Mouse (Mus musculus) CH12.LX (cell line): ENCODE measurements around the gene Pdgfra. TPM values are rescaled to one million over a fixed set of nuclear protein-coding genes. Genes with fewer than 3 reads are reported as not detected.

Source experiments
- DNase-seq: peaks from one replicate; pipeline ENCODE4 v3.0.0-alpha.2; 2013; ENCODE audit errors: extremely low read depth
- H3K27ac ChIP-seq: 2 replicates; pipeline ENCODE4 v1.5.1; 2012; ENCODE audit warnings: low read depth, mild to moderate bottlenecking, control low read depth, moderate library complexity; ENCODE audit not compliant: insufficient read depth
- H3K27me3 ChIP-seq: replicated peaks from 2 replicates; pipeline ENCODE3; 2012; ENCODE audit warnings: inconsistent platforms
- H3K36me3 ChIP-seq, 2 experiments: replicated peaks in 1 of 2; 2 replicates each; pipeline versions ENCODE3 to v1.6.1; 2012; ENCODE audit warnings: inconsistent platforms in 1 of 2, low read length in 1 of 2, mild to moderate bottlenecking in 1 of 2, mixed read lengths in 1 of 2, moderate library complexity in 1 of 2; ENCODE audit not compliant: control insufficient read depth in 1 of 2, insufficient read depth in 1 of 2
- H3K4me1 ChIP-seq, 2 experiments: 2 replicates each; pipeline ENCODE4 v1.6.1; 2012; ENCODE audit warnings: inconsistent platforms in 1 of 2, moderate library complexity in 1 of 2; ENCODE audit not compliant: insufficient read depth in 2 of 2, control insufficient read depth in 1 of 2
- H3K4me2 ChIP-seq: 2 replicates; pipeline ENCODE4 v1.6.1; 2012; ENCODE audit warnings: low read depth, mild to moderate bottlenecking, control low read depth; ENCODE audit not compliant: poor library complexity, insufficient read depth, severe bottlenecking
- H3K4me3 ChIP-seq, 3 experiments: fragments of 150-350 bp in 1 of 3; sonication (generic) in 1 of 3; replicated peaks in 1 of 3; 2 replicates each; pipeline versions ENCODE3 to v1.5.1; 2011 to 2012; ENCODE audit warnings: low read depth in 2 of 3, low read length in 2 of 3, mild to moderate bottlenecking in 2 of 3, moderate library complexity in 2 of 3, control low read depth in 1 of 3, improper control_type of control experiment in 1 of 3, inconsistent platforms in 1 of 3, mixed read lengths in 1 of 3; ENCODE audit not compliant: poor library complexity in 1 of 3
- H3K79me2 ChIP-seq: replicated peaks from 2 replicates; pipeline ENCODE4 v1.6.1; 2012; ENCODE audit warnings: mild to moderate bottlenecking, moderate library complexity; ENCODE audit not compliant: control insufficient read depth, poor library complexity, insufficient read depth, severe bottlenecking; ENCODE audit errors: extremely low read depth
- H3K9ac ChIP-seq: 2 replicates; pipeline ENCODE4 v1.6.1; 2012; ENCODE audit warnings: low read depth, mild to moderate bottlenecking, control low read depth, moderate library complexity; ENCODE audit not compliant: insufficient read depth
- H3K9me3 ChIP-seq: replicated peaks from 2 replicates; pipeline ENCODE3; 2012; ENCODE audit warnings: low read length, inconsistent platforms, mixed read lengths
- CHD1 ChIP-seq: IDR thresholded peaks from 2 replicates; pipeline ENCODE4 v1.6.1; 2012; ENCODE audit warnings: low read depth, low read length, improper control_type of control experiment, inconsistent platforms
- CHD2 ChIP-seq: IDR thresholded peaks from 2 replicates; pipeline ENCODE4 v1.6.1; 2011; ENCODE audit warnings: low read length, improper control_type of control experiment
- ELF1 ChIP-seq: IDR thresholded peaks from 2 replicates; pipeline ENCODE4 v1.6.1; 2014; ENCODE audit warnings: low read depth, mild to moderate bottlenecking, inconsistent platforms, low read length, improper control_type of control experiment
- EP300 ChIP-seq: IDR thresholded peaks from 2 replicates; pipeline ENCODE4 v1.6.1; 2011; ENCODE audit warnings: low read length, improper control_type of control experiment
- HCFC1 ChIP-seq: IDR thresholded peaks from 2 replicates; pipeline ENCODE4 v1.6.1; 2012; ENCODE audit warnings: low read depth, mild to moderate bottlenecking, inconsistent platforms, low read length, improper control_type of control experiment
- IRF4 ChIP-seq: IDR thresholded peaks from 2 replicates; pipeline ENCODE4 v1.6.1; 2014; ENCODE audit warnings: low read depth, mild to moderate bottlenecking, inconsistent platforms, low read length, improper control_type of control experiment
- JUN ChIP-seq: IDR thresholded peaks from 2 replicates; pipeline ENCODE4 v1.6.1; 2011; ENCODE audit warnings: low read depth, mild to moderate bottlenecking, low read length, improper control_type of control experiment, moderate library complexity; ENCODE audit not compliant: insufficient read depth
- JUND ChIP-seq: conservative IDR thresholded peaks from 2 replicates; pipeline ENCODE4 v1.6.1; 2011; ENCODE audit warnings: low read depth, low read length, improper control_type of control experiment
- KAT2A ChIP-seq: IDR thresholded peaks from 2 replicates; pipeline ENCODE4 v1.6.1; 2012; ENCODE audit warnings: low read length, improper control_type of control experiment, inconsistent platforms; ENCODE audit not compliant: insufficient replicate concordance
- MAX ChIP-seq: IDR thresholded peaks from 2 replicates; pipeline ENCODE4 v1.6.1; 2011; ENCODE audit warnings: low read length, improper control_type of control experiment
- MAZ ChIP-seq: IDR thresholded peaks from 2 replicates; pipeline ENCODE4 v1.6.1; 2012; ENCODE audit warnings: low read depth, mild to moderate bottlenecking, inconsistent platforms, low read length, improper control_type of control experiment, moderate library complexity
- MEF2A ChIP-seq: IDR thresholded peaks from 2 replicates; pipeline ENCODE4 v1.6.1; 2014; ENCODE audit warnings: low read depth, mild to moderate bottlenecking, inconsistent platforms, low read length, improper control_type of control experiment, borderline replicate concordance
- MXI1 ChIP-seq: IDR thresholded peaks from 2 replicates; pipeline ENCODE4 v1.6.1; 2011; ENCODE audit warnings: mild to moderate bottlenecking, low read depth, low read length, improper control_type of control experiment
- NELFE ChIP-seq: IDR thresholded peaks from 2 replicates; pipeline ENCODE4 v1.6.1; 2011; ENCODE audit warnings: low read depth, low read length, improper control_type of control experiment
- POLR2A ChIP-seq: IDR thresholded peaks from 2 replicates; pipeline ENCODE4 v1.6.1; 2011; ENCODE audit warnings: low read depth, mild to moderate bottlenecking, improper control_type of control experiment, low read length
- RCOR1 ChIP-seq: conservative IDR thresholded peaks from 2 replicates; pipeline ENCODE4 v1.6.1; 2012; ENCODE audit warnings: low read depth, mild to moderate bottlenecking, inconsistent platforms, low read length, improper control_type of control experiment
- SIN3A ChIP-seq: IDR thresholded peaks from 2 replicates; pipeline ENCODE4 v1.6.1; 2012; ENCODE audit warnings: low read length, improper control_type of control experiment, inconsistent platforms
- TBP ChIP-seq: conservative IDR thresholded peaks from 2 replicates; pipeline ENCODE4 v1.6.1; 2011; ENCODE audit warnings: low read depth, low read length, improper control_type of control experiment
- TCF12 ChIP-seq: IDR thresholded peaks from 2 replicates; pipeline ENCODE4 v1.6.1; 2014; ENCODE audit warnings: low read depth, mild to moderate bottlenecking, inconsistent platforms, low read length, improper control_type of control experiment
- UBTF ChIP-seq: IDR thresholded peaks from 2 replicates; pipeline ENCODE4 v1.6.1; 2012; ENCODE audit warnings: low read depth, mild to moderate bottlenecking, inconsistent platforms, low read length, improper control_type of control experiment, moderate library complexity
- ZC3H11A ChIP-seq: IDR thresholded peaks from 2 replicates; pipeline ENCODE4 v1.6.1; 2012; ENCODE audit warnings: low read depth, mild to moderate bottlenecking, inconsistent platforms, low read length, improper control_type of control experiment
- ZKSCAN1 ChIP-seq: IDR thresholded peaks from 2 replicates; pipeline ENCODE4 v1.6.1; 2012; ENCODE audit warnings: low read depth, inconsistent platforms, low read length, improper control_type of control experiment, borderline replicate concordance
- ZMIZ1 ChIP-seq: IDR thresholded peaks from 2 replicates; pipeline ENCODE4 v1.6.1; 2012; ENCODE audit warnings: low read depth, mild to moderate bottlenecking, inconsistent platforms, low read length, improper control_type of control experiment
- ZNF384 ChIP-seq: IDR thresholded peaks from 2 replicates; pipeline ENCODE4 v1.6.1; 2012; ENCODE audit warnings: low read depth, low read length, improper control_type of control experiment, inconsistent platforms
- dilution Hi-C: fragments of 300-500 bp; cut with MboI; formaldehyde crosslinking; loops from 2 replicates; pipeline ENCODE4 v1.14.3; 2020; ENCODE audit warnings: low sequenced_read_pairs; ENCODE audit not compliant: extremely low pct_unique_long_range_greater_than_20kb, extremely low pct_ligation_motif_present
- in situ Hi-C: fragments of 300-500 bp; cut with MboI; formaldehyde crosslinking; loops from 3 replicates; pipeline ENCODE4 v1.14.3; 2019; ENCODE audit warnings: low sequenced_read_pairs, low pct_ligation_motif_present, low pct_unique_long_range_greater_than_20kb, mixed read lengths
- polyA plus RNA-seq: library from polyadenylated mRNA; unstranded; fragments of >175 nt; gene quantifications from 2 replicates; pipeline ENCODE4 v1.2.1, GENCODE M21; 2012; ENCODE audit warnings: low read depth; ENCODE audit not compliant: insufficient read length
- total RNA-seq, 2 experiments: library from RNA; depleted of rRNA; stranded (reverse); fragments of 300-350 nt in 1 of 2; fragments of >200 nt in 1 of 2; gene quantifications; 2 replicates each; pipeline ENCODE4 v1.2.3; 2012 to 2014

Pdgfra gene
- total and polyA plus RNA-seq, 3 experiments: 0.13 to 0.25 (median 0.13) TPM

- H3K27ac ChIP-seq: no peak overlapping the region
- H3K27me3 ChIP-seq: peaks cover 16% of the 10 kb centered on the region
- H3K4me3 ChIP-seq: no peak overlapping the region
- dilution Hi-C loops: no loop called here
- no peaks in the 10 kb centered on the region for H3K79me2 ChIP-seq
- peaks cover 0 to 7% of the 10 kb centered on the region in 2 experiments; a peak in 1 of 4 replicates for H3K4me1 ChIP-seq
- no peak for DNase-seq
- peaks cover 11% of the 10 kb centered on the region for H3K9me3 ChIP-seq
- in situ Hi-C loops: loop anchor here (5.0 kb wide), 1 partner anchor 197 kb away; no protein-coding TSS in a partner anchor
- TF ChIP-seq POLR2A (no peak), ZNF384 (no peak), ZMIZ1 (no peak), IRF4 (no peak), ZC3H11A (no peak), JUND (no peak), CHD1 (no peak), RCOR1 (no peak), JUN (no peak), ELF1 (no peak), UBTF (no peak), KAT2A (no peak), MAX (no peak), CHD2 (no peak)
- no peak overlapping the region for H3K4me2 ChIP-seq
- no peaks in the 10 kb centered on the region for H3K36me3 ChIP-seq
- H3K9ac ChIP-seq: no peak overlapping the region
Measured at GRCm38 (mm10) chr5:75149380-75149779, 2.7 kb upstream of the Pdgfra start.

- dilution Hi-C loops: no loop called here
- in situ Hi-C loops: loop anchor here (5.0 to 25.0 kb wide), 6 partner anchors 198 to 1295 kb away; no protein-coding TSS in a partner anchor
- no peaks in the 10 kb centered on the region for H3K79me2 ChIP-seq
- no peak overlapping the region for H3K4me3 ChIP-seq
- peaks cover 11% of the 10 kb centered on the region for H3K9me3 ChIP-seq
- TF ChIP-seq ZC3H11A (no peak), TCF12 (no peak), TBP (no peak), MAZ (no peak), SIN3A (no peak), MAX (no peak), IRF4 (no peak), CHD1 (no peak), EP300 (no peak), ZKSCAN1 (no peak), NELFE (no peak), MXI1 (no peak), HCFC1 (no peak), MEF2A (no peak)
- TF ChIP-seq, all 38 proteins: peak for 0
- Histone ChIP-seq H3K9ac (no peak overlapping the region), H3K27me3 (peaks cover 16% of the 10 kb centered on the region), H3K27ac (no peak overlapping the region), H3K4me2 (0 out of 2 replicates have a peak overlapping the region, but pooled peaks have one; percentile 6), H3K4me1 (peaks cover 0 to 9% of the 10 kb centered on the region in 2 experiments; a peak in 1 of 4 replicates), H3K36me3 (no peaks in the 10 kb centered on the region)
- DNase-seq: no peak
Measured at GRCm38 (mm10) chr5:75149880-75150279, 2.2 kb upstream of the Pdgfra start.
